13 mouse cellular contexts compared by ENCODE assay signal in the genomic region with DNA sequence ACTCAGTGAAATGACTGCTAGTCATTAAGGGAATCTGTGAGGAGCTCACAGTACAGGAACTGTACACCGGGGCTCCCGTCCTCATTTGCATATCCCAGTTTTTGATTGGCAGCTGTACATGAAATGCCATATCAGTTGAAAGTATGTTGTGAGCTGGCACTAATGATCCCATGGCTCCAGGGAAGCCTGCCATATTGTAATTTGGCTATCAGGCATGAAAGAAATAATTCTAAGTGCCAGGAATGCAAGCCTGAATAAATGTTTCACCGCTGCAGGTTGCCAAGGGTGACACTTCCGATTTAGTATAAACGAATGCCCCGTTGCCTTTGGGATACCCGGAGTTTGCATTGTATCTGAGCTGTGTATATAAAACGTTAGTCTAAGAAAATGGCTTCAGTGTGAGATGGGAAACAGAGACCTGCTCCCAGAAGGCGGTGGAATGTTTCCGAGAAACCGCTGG.
DNase-seq lines count a peak whose midpoint lies in the region; ATAC-seq and TF ChIP-seq lines count a peak whose summit lies in the region.
"Had no signal": no experiment of that assay in that cellular context is flagged by ENCODE, and none has a peak within 500 bp of the region (broad histone marks: within the 10 kb centered on the region; RNA-seq: fewer than 3 reads in every experiment).

No protein-coding gene starts in this region.

- no peak overlapping the region for H3K9ac ChIP-seq in kidney, embryonic 15.5 days
- H3K9ac ChIP-seq in embryonic facial prominence, embryonic 12.5 days: no peak overlapping the region
- no peak overlapping the region for H3K9ac ChIP-seq in hindbrain, embryonic 11.5 days (ENCODE audit: low read depth, low read length)
- H3K9ac ChIP-seq in midbrain, embryonic 14.5 days (replicated peaks; ENCODE audit: low read length): no peak overlapping the region
- H3K9ac ChIP-seq: liver, embryonic 15.5 days had no signal

- ATAC-seq in kidney, embryonic 15.5 days (replicated peaks; ENCODE audit: low FRiP score): no peak
- no peak for ATAC-seq in embryonic facial prominence, embryonic 12.5 days (ENCODE audit: insufficient number of reproducible peaks, insufficient read depth, low FRiP score, low TSS enrichment)
- no peak for ATAC-seq in hindbrain, embryonic 11.5 days (ENCODE audit: low FRiP score)
- ATAC-seq in midbrain, embryonic 14.5 days (ENCODE audit: low FRiP score, low TSS enrichment): peak; percentile 69; the same call in 1 of the 2 replicates
- ATAC-seq: activated CD4-positive, CD25-positive, alpha-beta regulatory T cell, adult 4 months had no signal

- H3K4me2 ChIP-seq in kidney, embryonic 15.5 days: no peak overlapping the region
- peak overlapping the region; percentile 25; the same call in 1 of the 2 replicates for H3K4me2 ChIP-seq in embryonic facial prominence, embryonic 12.5 days (replicated peaks)
- no peak overlapping the region for H3K4me2 ChIP-seq in hindbrain, embryonic 11.5 days (replicated peaks; ENCODE audit: low read depth, low read length)
- peak overlapping the region; percentile 21 for H3K4me2 ChIP-seq in midbrain, embryonic 14.5 days (ENCODE audit: low read length)
- H3K4me2 ChIP-seq: liver, embryonic 15.5 days had no signal

- WGBS in kidney, embryonic 15.5 days: 42% methylated on average over 11 of the region's 11 CpGs
- 23% methylated on average over 11 of the region's 11 CpGs for WGBS in embryonic facial prominence, embryonic 12.5 days
- WGBS in hindbrain, embryonic 11.5 days: 48% methylated on average over 11 of the region's 11 CpGs
- 19% methylated on average over 11 of the region's 11 CpGs for WGBS in midbrain, embryonic 14.5 days
- WGBS in thymus, adult 2 months: 86% methylated on average over 11 of the region's 11 CpGs

- no peak for DNase-seq in kidney, adult 8-10 months
- peak; percentile 40 for DNase-seq in hindbrain, embryonic 11.5 days (ENCODE audit: low spot score)
- DNase-seq in midbrain, embryonic 14.5 days: peak; percentile 80
- no peak for DNase-seq in urinary bladder, adult 2 months (ENCODE audit: low spot score)
- DNase-seq in thymus, adult 2 months: no peak
- DNase-seq in layer of hippocampus, adult 2 months (ENCODE audit: low spot score in 2 of 2): no peak
- DNase-seq: cerebellum, adult 11 months; thymus, postnatal 25 days had no signal

- TF ChIP-seq POLR2A in thymus, adult 2 months (IDR thresholded peaks at IDR 0.05; ENCODE audit: control insufficient read depth, extremely low read depth, insufficient read depth, low read length, poor library complexity): no peak

- TF ChIP-seq CTCF in thymus, adult 2 months (IDR thresholded peaks at IDR 0.05; ENCODE audit: borderline replicate concordance, control insufficient read depth, extremely low read depth, insufficient read depth, low read length, poor library complexity): no peak
- no peak for TF ChIP-seq CTCF in layer of hippocampus, adult 2 months (conservative IDR thresholded peaks at IDR 0.05)

- peaks cover 55% of the 10 kb centered on the region for H3K4me1 ChIP-seq in kidney, embryonic 15.5 days
- peaks cover 50% of the 10 kb centered on the region for H3K4me1 ChIP-seq in embryonic facial prominence, embryonic 12.5 days
- H3K4me1 ChIP-seq in hindbrain, embryonic 11.5 days (replicated peaks; ENCODE audit: control insufficient read depth, insufficient read depth, low read length): peaks cover 4% of the 10 kb centered on the region; the same call in 1 of the 2 replicates
- peaks cover 54% of the 10 kb centered on the region for H3K4me1 ChIP-seq in midbrain, embryonic 14.5 days (ENCODE audit: control insufficient read depth, insufficient read depth, low read length)
- H3K4me1 ChIP-seq in thymus, adult 2 months (replicated peaks; ENCODE audit: control insufficient read depth, insufficient read depth, low read length): no peaks in the 10 kb centered on the region

- peak overlapping the region; percentile 83 for H3K27ac ChIP-seq in kidney, embryonic 15.5 days
- H3K27ac ChIP-seq in embryonic facial prominence, embryonic 12.5 days: peak overlapping the region; percentile 69
- H3K27ac ChIP-seq in hindbrain, embryonic 11.5 days (ENCODE audit: low read depth, low read length): 0 out of 2 replicates have a peak overlapping the region, but pooled peaks have one; percentile 33
- H3K27ac ChIP-seq in midbrain, embryonic 14.5 days (replicated peaks; ENCODE audit: low read depth, low read length): peak overlapping the region; percentile 89
- H3K27ac ChIP-seq in thymus, adult 2 months (ENCODE audit: control insufficient read depth, insufficient read depth, low read length): no peak overlapping the region
- H3K27ac ChIP-seq in layer of hippocampus, adult 2 months: no peak overlapping the region
- H3K27ac ChIP-seq: liver, embryonic 15.5 days had no signal

- H3K9me3 ChIP-seq in kidney, embryonic 15.5 days (replicated peaks): no peaks in the 10 kb centered on the region
- no peaks in the 10 kb centered on the region for H3K9me3 ChIP-seq in embryonic facial prominence, embryonic 12.5 days
- H3K9me3 ChIP-seq in hindbrain, embryonic 11.5 days (ENCODE audit: control insufficient read depth, low read length): no peaks in the 10 kb centered on the region
- H3K9me3 ChIP-seq in midbrain, embryonic 14.5 days (ENCODE audit: control insufficient read depth, low read length): no peaks in the 10 kb centered on the region
- H3K9me3 ChIP-seq: liver, embryonic 15.5 days had no signal

- H3K36me3 ChIP-seq in kidney, embryonic 15.5 days: no peaks in the 10 kb centered on the region
- no peaks in the 10 kb centered on the region for H3K36me3 ChIP-seq in embryonic facial prominence, embryonic 12.5 days
- no peaks in the 10 kb centered on the region for H3K36me3 ChIP-seq in hindbrain, embryonic 11.5 days (ENCODE audit: control insufficient read depth, insufficient read depth, low read length)
- no peaks in the 10 kb centered on the region for H3K36me3 ChIP-seq in midbrain, embryonic 14.5 days (ENCODE audit: control insufficient read depth, insufficient read depth, low read length)
- H3K36me3 ChIP-seq in thymus, adult 2 months (ENCODE audit: control insufficient read depth, insufficient read depth, low read length): no peaks in the 10 kb centered on the region
- H3K36me3 ChIP-seq: liver, embryonic 15.5 days had no signal

- 0 out of 2 replicates have a peak, but pooled peaks cover 5% of the 10 kb centered on the region for H3K27me3 ChIP-seq in kidney, embryonic 15.5 days
- no peaks in the 10 kb centered on the region for H3K27me3 ChIP-seq in embryonic facial prominence, embryonic 12.5 days
- no peaks in the 10 kb centered on the region for H3K27me3 ChIP-seq in hindbrain, embryonic 11.5 days (ENCODE audit: control insufficient read depth, insufficient read depth, low read length)
- H3K27me3 ChIP-seq in midbrain, embryonic 14.5 days (ENCODE audit: control insufficient read depth, insufficient read depth, low read length): no peaks in the 10 kb centered on the region
- no peaks in the 10 kb centered on the region for H3K27me3 ChIP-seq in thymus, adult 2 months (ENCODE audit: control insufficient read depth, insufficient read depth, low read length)
- H3K27me3 ChIP-seq: CH12.LX had no signal

- no peak overlapping the region for H3K4me3 ChIP-seq in kidney, embryonic 15.5 days (replicated peaks)
- no peak overlapping the region for H3K4me3 ChIP-seq in embryonic facial prominence, embryonic 12.5 days
- H3K4me3 ChIP-seq in hindbrain, embryonic 11.5 days (ENCODE audit: low read depth, low read length): no peak overlapping the region
- H3K4me3 ChIP-seq in midbrain, embryonic 14.5 days (replicated peaks; ENCODE audit: low read depth, low read length): no peak overlapping the region
- H3K4me3 ChIP-seq in thymus, adult 2 months (ENCODE audit: control insufficient read depth, insufficient read depth, low read length): no peak overlapping the region
- no peak overlapping the region for H3K4me3 ChIP-seq in layer of hippocampus, adult 2 months
- H3K4me3 ChIP-seq: liver, embryonic 15.5 days had no signal

Comparison
In these comparisons a context has a peak if more than half of its experiments do, and no peak if none do; other contexts are left out.
1. H3K27ac ChIP-seq: peak in kidney, embryonic 15.5 days (single experiment), embryonic facial prominence, embryonic 12.5 days (single experiment), hindbrain, embryonic 11.5 days (single experiment) and midbrain, embryonic 14.5 days (single experiment); none in thymus, adult 2 months (single experiment) and layer of hippocampus, adult 2 months (single experiment).
2. H3K4me2 ChIP-seq: peak in embryonic facial prominence, embryonic 12.5 days (single experiment) and midbrain, embryonic 14.5 days (single experiment); none in kidney, embryonic 15.5 days (single experiment) and hindbrain, embryonic 11.5 days (single experiment).
3. DNase-seq: peak in hindbrain, embryonic 11.5 days (single experiment) and midbrain, embryonic 14.5 days (single experiment); none in kidney, adult 8-10 months (0 of 2), urinary bladder, adult 2 months (single experiment), thymus, adult 2 months (single experiment) and layer of hippocampus, adult 2 months (0 of 2).